Mouse (Mus musculus) liver, adult 2 months (tissue): Measurements from ENCODE around the gene Pknox1. TPM values are rescaled to one million over a fixed set of nuclear protein-coding genes. Genes with fewer than 3 reads are reported as not detected.

Experiments used
- DNase-seq: peaks from one replicate; pipeline ENCODE4 v3.0.0-alpha.2; 2011; ENCODE audit warnings: low read depth, low spot score; ENCODE audit errors: extremely low read depth
- H3K27ac ChIP-seq: fragments of 200-500 bp; replicated peaks from 2 replicates; pipeline ENCODE4 v1.5.1; 2012; ENCODE audit warnings: low read depth, mild to moderate bottlenecking, control low read depth, inconsistent platforms, low read length; ENCODE audit not compliant: insufficient read depth
- H3K27me3 ChIP-seq: fragments of 200-500 bp; 2 replicates; pipeline ENCODE4 v1.6.1; 2012; ENCODE audit warnings: mild to moderate bottlenecking, moderate library complexity, low read length, inconsistent platforms; ENCODE audit not compliant: control insufficient read depth, insufficient read depth
- H3K36me3 ChIP-seq: fragments of 200-500 bp; 2 replicates; pipeline ENCODE4 v1.6.1; 2012; ENCODE audit warnings: low read length, inconsistent platforms; ENCODE audit not compliant: control insufficient read depth, insufficient read depth
- H3K4me1 ChIP-seq: fragments of 200-500 bp; 2 replicates; pipeline ENCODE4 v1.6.1; 2011; ENCODE audit warnings: low read length; ENCODE audit not compliant: control insufficient read depth, insufficient read depth
- H3K4me3 ChIP-seq: fragments of 200-500 bp; 2 replicates; pipeline ENCODE4 v1.5.1; 2011; ENCODE audit warnings: low read depth, mild to moderate bottlenecking, control low read depth, low read length, moderate library complexity; ENCODE audit not compliant: insufficient read depth
- H3K79me2 ChIP-seq: fragments of 200-500 bp; 2 replicates; pipeline ENCODE4 v1.6.1; 2012; ENCODE audit warnings: inconsistent platforms, mild to moderate bottlenecking, low read length, moderate library complexity; ENCODE audit not compliant: control insufficient read depth, insufficient read depth
- H3K9ac ChIP-seq: fragments of 200-500 bp; 2 replicates; pipeline ENCODE4 v1.6.1; 2012; ENCODE audit warnings: low read depth, mild to moderate bottlenecking, control low read depth, inconsistent platforms, low read length
- CTCF ChIP-seq: fragments of 200-500 bp; IDR thresholded peaks from 2 replicates; pipeline ENCODE4 v1.5.1; 2011; ENCODE audit warnings: low read depth, low read length, control low read depth
- POLR2A ChIP-seq: fragments of 200-500 bp; IDR thresholded peaks from 2 replicates; pipeline ENCODE4 v1.6.1; 2011; ENCODE audit warnings: low read length, control low read depth; ENCODE audit not compliant: insufficient read depth; ENCODE audit errors: extremely low read depth
- WGBS: fragments of 180-500 bp; shearing (Covaris S2); methylation state at CpG from one replicate; pipeline ENCODE4 v1.1.7; 2018; 5-methylcytosine and 5-hydroxymethylcytosine counted together
- polyA plus RNA-seq: library from polyadenylated mRNA; depleted of rRNA; stranded (reverse); fragments of >200 nt; gene quantifications from 2 replicates; pipeline ENCODE4 v1.2.3, GENCODE M21; 2012; rRNA removed
- total RNA-seq: library from RNA; depleted of rRNA; stranded (reverse); fragments of >200 nt; gene quantifications from 2 replicates; pipeline ENCODE4 v1.2.3, GENCODE M21; 2014; rRNA removed

The Pknox1 gene
- total RNA-seq (10.3 and 14.0 TPM in 2 replicates), polyA plus RNA-seq (10.7 and 15.5 TPM in 2 replicates)

DNA sequence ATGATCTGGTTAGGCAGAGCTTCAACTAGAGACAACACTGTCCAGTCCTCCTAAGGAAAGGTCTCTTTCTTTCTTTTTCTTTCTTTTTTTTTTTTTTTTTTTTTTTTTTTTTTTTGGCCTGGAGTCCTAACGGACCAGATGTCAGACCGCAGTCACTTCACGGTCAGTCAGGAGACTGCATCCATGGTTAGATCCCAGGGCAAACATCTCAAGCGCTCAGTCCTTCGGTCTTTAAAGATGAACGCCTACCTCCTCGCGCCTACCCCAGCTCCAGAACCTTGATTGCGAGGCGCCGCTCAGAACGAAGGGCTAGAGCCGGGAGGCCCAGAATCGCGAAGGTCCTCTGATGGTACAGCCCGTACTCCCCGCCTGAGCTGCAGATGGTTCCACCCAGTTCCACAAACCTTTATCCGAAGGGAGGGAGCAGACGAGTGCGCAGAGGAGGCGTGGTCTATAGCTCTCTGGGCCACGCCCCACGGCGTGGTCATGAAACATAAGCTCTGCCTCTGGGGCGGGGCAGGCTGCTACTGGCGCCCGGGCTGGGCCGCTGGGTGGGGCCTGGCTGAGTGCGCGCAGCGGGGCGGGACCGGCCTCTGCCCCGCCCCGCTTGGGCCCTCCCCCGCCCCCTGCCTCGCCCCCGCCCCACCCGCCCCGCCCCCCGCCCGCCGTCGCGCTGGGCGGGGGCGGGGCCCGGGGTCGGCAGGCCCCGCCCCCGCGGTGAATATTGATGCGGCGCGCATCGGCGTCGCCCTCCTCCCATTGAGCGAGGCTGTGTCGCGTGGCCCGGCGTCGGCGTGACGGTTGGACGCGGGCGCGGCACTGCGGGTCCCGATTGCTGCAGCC, at the start of gene Pknox1:
Gene Pknox1, plus strand, starts transcription at position 720 of the 843 bp plus-strand sequence.
- WGBS, result under 1% methylated on average over 62 of the region's 72 CpGs
- TF ChIP-seq CTCF (no peak), POLR2A (peak; percentile 75)
- H3K4me1 ChIP-seq, result peaks cover 15% of the 10 kb centered on the region
- peak within 1 kb of the TSS; percentile 89 for H3K27ac ChIP-seq
- DNase-seq, result peak; percentile 97
- peaks cover 26% of the 10 kb centered on the region for H3K79me2 ChIP-seq
- H3K9ac ChIP-seq, result peak within 1 kb of the TSS; percentile 100
- H3K36me3 ChIP-seq, result no peaks in the 10 kb centered on the region
- H3K4me3 ChIP-seq, result peak within 1 kb of the TSS; percentile 100
- no peaks in the 10 kb centered on the region for H3K27me3 ChIP-seq

DNA sequence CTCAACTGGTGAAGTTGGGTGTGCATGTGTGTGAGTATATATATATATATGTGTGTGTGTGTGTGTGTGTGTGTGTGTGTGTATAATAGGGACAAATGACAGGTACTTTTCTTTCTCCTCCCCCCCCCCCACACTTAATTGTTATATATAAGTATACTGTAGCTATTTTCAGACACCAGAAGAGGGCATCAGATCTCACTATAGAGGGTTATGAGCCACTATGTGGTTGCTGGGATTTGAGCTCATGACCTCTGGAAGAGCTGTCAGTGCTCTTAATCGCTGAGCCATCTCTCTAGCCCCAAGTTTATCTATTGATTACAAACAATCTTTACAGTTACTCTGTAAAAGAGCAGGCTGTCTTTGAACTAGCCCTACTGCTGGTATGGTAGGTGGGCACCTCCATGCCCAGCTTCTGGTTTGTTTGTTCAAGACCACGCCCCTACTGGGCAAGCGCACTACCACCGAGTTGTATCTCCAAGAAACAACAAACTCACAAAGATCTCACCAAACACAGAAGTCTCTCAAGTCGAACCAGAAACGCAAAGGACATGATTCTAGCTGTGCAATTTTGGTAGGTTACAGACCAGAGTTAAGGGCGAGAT, 45.1 kb upstream of the Pknox1 start:
- WGBS, result under 1% methylated on average over 7 of the region's 7 CpGs
- Histone ChIP-seq H3K4me3 (peak overlapping the region; percentile 52), H3K27ac (peak overlapping the region; percentile 68), H3K79me2 (peaks cover 7% of the 10 kb centered on the region; the same call in 1 of the 2 replicates), H3K27me3 (no peaks in the 10 kb centered on the region), H3K4me1 (no peaks in the 10 kb centered on the region; the same call in 1 of the 2 replicates), H3K9ac (peak overlapping the region; percentile 49; the same call in 1 of the 2 replicates), H3K36me3 (peaks cover 7% of the 10 kb centered on the region)
- peak; percentile 69 for DNase-seq
- TF ChIP-seq POLR2A (no peak), CTCF (no peak)

DNA sequence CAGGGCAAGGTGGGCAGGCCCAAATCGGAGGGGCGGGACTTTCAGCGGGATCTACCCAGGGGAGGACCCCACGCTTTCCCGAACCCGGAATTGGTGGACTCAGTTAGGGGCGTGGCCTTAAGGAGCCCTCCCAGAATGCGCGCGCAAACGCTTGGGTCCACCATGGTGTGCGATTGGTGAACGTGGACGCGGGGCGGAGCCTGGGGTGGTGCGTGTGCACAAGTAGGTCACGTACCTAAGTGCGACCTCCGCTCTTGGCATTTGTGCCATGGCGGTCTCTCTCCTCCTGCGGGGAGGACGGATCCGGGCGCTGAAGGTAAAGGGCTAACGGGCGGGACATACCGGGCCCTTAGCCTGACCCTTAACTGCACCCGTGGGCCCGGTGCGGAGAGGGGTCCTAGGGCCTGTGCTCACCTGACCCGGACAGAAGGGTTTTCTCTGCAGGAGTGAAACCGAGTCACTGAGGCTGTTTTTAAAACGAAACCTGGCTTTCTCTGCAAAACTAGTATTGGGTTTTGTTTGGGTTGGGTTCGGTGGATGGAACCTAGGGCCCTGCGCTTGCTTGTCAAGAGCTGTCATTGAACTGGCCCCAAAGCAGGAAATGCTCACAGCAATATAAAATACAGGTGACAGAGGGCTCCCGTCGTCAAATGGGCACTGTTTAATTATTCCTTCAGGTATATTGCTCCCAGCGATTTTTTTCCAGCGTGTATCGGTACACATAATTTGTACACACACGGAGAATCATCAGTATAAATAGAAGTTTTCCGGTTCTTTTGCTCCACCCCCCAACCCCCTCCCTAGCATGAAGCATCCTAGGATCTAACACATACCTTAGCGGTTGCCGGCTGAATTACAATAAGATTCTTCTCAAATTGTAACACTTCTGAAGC, 44.3 kb upstream of the Pknox1 start, which contains the start of the genes Wdr4 and Ndufv3:
Gene Wdr4, minus strand, starts transcription at position 35 of the 893 bp plus-strand sequence.
Gene Ndufv3, plus strand, starts transcription at position 170 of the 893 bp plus-strand sequence.
- under 1% methylated on average over 44 of the region's 45 CpGs for WGBS
- peaks cover 7% of the 10 kb centered on the region; the same call in 1 of the 2 replicates for H3K79me2 ChIP-seq
- peak; percentile 98 for DNase-seq
- peaks cover 7% of the 10 kb centered on the region for H3K36me3 ChIP-seq
- no peaks in the 10 kb centered on the region; the same call in 1 of the 2 replicates for H3K4me1 ChIP-seq
- H3K27me3 ChIP-seq, result no peaks in the 10 kb centered on the region
- peak within 1 kb of the TSS; percentile 87 for H3K9ac ChIP-seq
- TF ChIP-seq POLR2A, result peak; percentile 91
- no peak for TF ChIP-seq CTCF
- peak within 1 kb of the TSS; percentile 90 for H3K4me3 ChIP-seq
- H3K27ac ChIP-seq, result peak within 1 kb of the TSS; percentile 85

DNA sequence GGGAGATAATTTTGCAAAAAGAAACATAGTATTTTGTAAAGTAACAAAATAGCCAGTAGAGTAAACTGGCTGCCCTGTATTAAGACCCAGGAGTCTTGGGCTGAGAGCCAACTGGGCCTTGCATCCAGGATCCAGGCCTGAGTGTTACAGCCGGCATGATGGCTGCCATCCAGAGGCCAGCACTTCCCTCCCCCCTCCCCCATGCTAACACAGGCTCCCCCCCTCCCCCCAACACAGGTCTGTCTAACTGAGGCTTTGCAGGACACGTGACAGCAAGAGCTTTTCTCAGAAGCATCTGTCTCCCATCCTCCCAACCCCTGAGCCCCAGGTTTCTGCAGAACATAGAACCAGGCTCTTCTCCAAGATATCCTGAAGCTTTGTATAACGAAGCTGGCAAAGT, 43.6 kb upstream of the Pknox1 start:
- WGBS, result 17% methylated on average over 3 of the region's 3 CpGs
- Histone ChIP-seq H3K4me1 (no peaks in the 10 kb centered on the region; the same call in 1 of the 2 replicates), H3K9ac (no peak overlapping the region), H3K27ac (no peak overlapping the region), H3K27me3 (no peaks in the 10 kb centered on the region), H3K79me2 (peaks cover 7% of the 10 kb centered on the region; the same call in 1 of the 2 replicates), H3K36me3 (peaks cover 7% of the 10 kb centered on the region), H3K4me3 (peak overlapping the region; percentile 90; the same call in 1 of the 2 replicates)
- TF ChIP-seq CTCF (no peak), POLR2A (no peak)
- DNase-seq, result peak; percentile 62

DNA sequence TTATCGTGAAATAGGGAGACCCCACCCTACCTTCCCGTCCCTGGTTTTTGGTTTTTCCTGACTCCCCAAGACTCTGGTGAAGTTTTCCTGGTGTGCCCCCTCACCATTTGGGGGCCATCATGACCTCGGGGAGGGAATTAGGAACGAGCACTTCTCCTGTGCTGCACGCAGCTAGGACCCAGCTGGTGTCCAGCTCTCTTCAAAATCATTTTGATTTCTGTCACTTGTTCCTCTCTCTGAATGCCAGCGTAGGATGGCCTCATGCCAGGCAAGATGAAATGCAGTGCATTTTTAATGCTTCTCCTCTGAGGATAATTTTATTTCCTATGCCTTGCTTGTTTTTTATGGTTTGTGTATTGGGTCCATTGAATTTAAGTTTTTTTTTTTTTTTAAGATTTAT, 42.6 kb upstream of the Pknox1 start:
- no peak for DNase-seq
- Histone ChIP-seq H3K79me2 (peaks cover 7% of the 10 kb centered on the region; the same call in 1 of the 2 replicates), H3K9ac (no peak overlapping the region), H3K27me3 (no peaks in the 10 kb centered on the region), H3K4me1 (no peaks in the 10 kb centered on the region; the same call in 1 of the 2 replicates), H3K4me3 (no peak overlapping the region), H3K36me3 (peaks cover 9% of the 10 kb centered on the region), H3K27ac (no peak overlapping the region)
- no peak for TF ChIP-seq POLR2A
- no peak for TF ChIP-seq CTCF
- WGBS, result 95% methylated on average over 6 of the region's 6 CpGs
